Mouse (Mus musculus) neural tube, embryonic 14.5 days (tissue): ENCODE results near the gene Myo5c. TPM values are rescaled to one million over a fixed set of nuclear protein-coding genes. Genes with fewer than 3 reads are reported as not detected.

Experiments
- ATAC-seq: fragments of 200-750 bp; cut with Nextera tagmentation; 2 replicates; pipeline ENCODE4 v1.8.0; 2017; ENCODE audit warnings: low read depth, mild to moderate bottlenecking, moderate TSS enrichment, moderate library complexity
- H3K27ac ChIP-seq: fragments of 300-500 bp; sonication (generic); 2 replicates; pipeline ENCODE4 v1.5.1; 2014; ENCODE audit warnings: low read depth, mild to moderate bottlenecking, control low read depth, low read length, moderate library complexity, mixed read lengths
- H3K27me3 ChIP-seq: fragments of 300-500 bp; sonication (generic); 2 replicates; pipeline ENCODE4 v1.6.1; 2014; ENCODE audit warnings: low read length; ENCODE audit not compliant: control insufficient read depth, insufficient read depth
- H3K36me3 ChIP-seq: fragments of 300-500 bp; sonication (generic); 2 replicates; pipeline ENCODE4 v1.6.1; 2014; ENCODE audit warnings: low read length, mixed read lengths; ENCODE audit not compliant: control insufficient read depth, insufficient read depth
- H3K4me1 ChIP-seq: fragments of 300-500 bp; sonication (generic); 2 replicates; pipeline ENCODE4 v1.6.1; 2014; ENCODE audit warnings: low read length; ENCODE audit not compliant: control insufficient read depth, insufficient read depth
- H3K4me2 ChIP-seq: fragments of 300-500 bp; sonication (generic); 2 replicates; pipeline ENCODE4 v1.6.1; 2014; ENCODE audit warnings: mild to moderate bottlenecking, low read depth, low read length, control low read depth
- H3K4me3 ChIP-seq: fragments of 300-500 bp; sonication (generic); 2 replicates; pipeline ENCODE4 v1.5.1; 2014; ENCODE audit warnings: low read depth, low read length, control low read depth, mixed read lengths
- H3K9ac ChIP-seq: fragments of 300-500 bp; sonication (generic); replicated peaks from 2 replicates; pipeline ENCODE4 v1.6.1; 2014; ENCODE audit warnings: low read depth, mild to moderate bottlenecking, control low read depth, low read length, mixed read lengths
- H3K9me3 ChIP-seq: fragments of 300-500 bp; sonication (generic); 2 replicates; pipeline ENCODE4 v1.6.1; 2016; ENCODE audit warnings: low read length; ENCODE audit not compliant: control insufficient read depth
- WGBS: fragments of 180-500 bp; shearing (Covaris S2); extraction: QIAGEN DNeasy Blood & Tissue Kit; methylation state at CpG from one replicate; pipeline ENCODE4 v1.1.7; 2014; 5-methylcytosine and 5-hydroxymethylcytosine counted together
- polyA plus RNA-seq: library from polyadenylated mRNA; unstranded; fragments of >200 nt; fragmentation: Nextera tagmentation; extraction: Ambion mirVana; gene quantifications from 2 replicates; pipeline ENCODE4 v1.2.1, GENCODE M21; 2014

Myo5c gene
- 0.40 and 0.84 TPM in 2 replicates for polyA plus RNA-seq

GRCm38 (mm10) chr9:75231841-75232746 lies at the start of gene Myo5c:
Gene Myo5c (plus strand): TSS chr9:75232020.
- no peak within 1 kb of the TSS for H3K27ac ChIP-seq
- peaks cover 6% of the 10 kb centered on the region for H3K4me1 ChIP-seq
- peak within 1 kb of the TSS; percentile 22 for H3K4me3 ChIP-seq
- peak; percentile 41; the same call in 1 of the 2 replicates for ATAC-seq
- 0 out of 2 replicates have a peak, but pooled peaks cover 8% of the 10 kb centered on the region for H3K27me3 ChIP-seq
- no peaks in the 10 kb centered on the region for H3K9me3 ChIP-seq
- no peaks in the 10 kb centered on the region for H3K36me3 ChIP-seq
- H3K4me2 ChIP-seq: peak within 1 kb of the TSS; percentile 52
- 0 out of 2 replicates have a peak within 1 kb of the TSS, but pooled peaks have one; percentile 28 for H3K9ac ChIP-seq
- WGBS: 3% methylated on average over 48 of the region's 48 CpGs

- WGBS: 83% methylated on average over 3 of the region's 3 CpGs
- Histone ChIP-seq H3K4me2 (no peak overlapping the region), H3K4me1 (no peaks in the 10 kb centered on the region), H3K4me3 (no peak overlapping the region), H3K27ac (no peak overlapping the region), H3K9ac (no peak overlapping the region), H3K36me3 (peaks cover 50% of the 10 kb centered on the region), H3K27me3 (no peaks in the 10 kb centered on the region), H3K9me3 (no peaks in the 10 kb centered on the region)
- ATAC-seq: no peak
These were observed 44.1 kb upstream of the Myo5c start for GRCm38 (mm10) chr9:75187646-75188260.

GRCm38 (mm10) chr9:75193858-75194257 lies 38.0 kb upstream of the Myo5c start:
- H3K9me3 ChIP-seq: no peaks in the 10 kb centered on the region
- WGBS: 51% methylated on average over 4 of the region's 4 CpGs
- no peak overlapping the region for H3K4me3 ChIP-seq
- H3K4me1 ChIP-seq: no peaks in the 10 kb centered on the region
- no peak overlapping the region for H3K9ac ChIP-seq
- H3K36me3 ChIP-seq: peaks cover 26% of the 10 kb centered on the region
- no peak overlapping the region for H3K4me2 ChIP-seq
- no peak overlapping the region for H3K27ac ChIP-seq
- no peak for ATAC-seq
- H3K27me3 ChIP-seq: no peaks in the 10 kb centered on the region

GRCm38 (mm10) chr9:75196335-75196734 lies 35.5 kb upstream of the Myo5c start:
- no peak overlapping the region for H3K4me3 ChIP-seq
- peaks cover 32% of the 10 kb centered on the region for H3K36me3 ChIP-seq
- no peaks in the 10 kb centered on the region for H3K27me3 ChIP-seq
- no peak overlapping the region for H3K27ac ChIP-seq
- no peak overlapping the region for H3K4me2 ChIP-seq
- H3K9ac ChIP-seq: no peak overlapping the region
- no peaks in the 10 kb centered on the region for H3K4me1 ChIP-seq
- WGBS: 78% methylated on average over 2 of the region's 2 CpGs
- ATAC-seq: no peak
- no peaks in the 10 kb centered on the region for H3K9me3 ChIP-seq

GRCm38 (mm10) chr9:75197297-75197696 lies 34.5 kb upstream of the Myo5c start:
- Histone ChIP-seq H3K36me3 (peaks cover 32% of the 10 kb centered on the region), H3K27me3 (no peaks in the 10 kb centered on the region), H3K4me3 (no peak overlapping the region), H3K4me1 (no peaks in the 10 kb centered on the region), H3K27ac (no peak overlapping the region), H3K9ac (no peak overlapping the region), H3K4me2 (no peak overlapping the region), H3K9me3 (no peaks in the 10 kb centered on the region)
- peak; percentile 41; the same call in 1 of the 2 replicates for ATAC-seq
- 48% methylated on average over 6 of the region's 6 CpGs for WGBS

GRCm38 (mm10) chr9:75201506-75201905 lies 30.3 kb upstream of the Myo5c start:
- WGBS: 100% methylated on average over 1 of the region's 1 CpGs
- ATAC-seq: no peak

GRCm38 (mm10) chr9:75202036-75202435 lies 29.8 kb upstream of the Myo5c start:
- no peaks in the 10 kb centered on the region for H3K4me1 ChIP-seq
- no peak for ATAC-seq
- peaks cover 38% of the 10 kb centered on the region for H3K36me3 ChIP-seq
- H3K4me2 ChIP-seq: no peak overlapping the region
- no peak overlapping the region for H3K27ac ChIP-seq
- no peaks in the 10 kb centered on the region for H3K27me3 ChIP-seq
- no peaks in the 10 kb centered on the region for H3K9me3 ChIP-seq
- WGBS: 93% methylated on average over 2 of the region's 2 CpGs
- no peak overlapping the region for H3K4me3 ChIP-seq
- H3K9ac ChIP-seq: no peak overlapping the region

More at GRCm38 (mm10) chr9:75201506-75201905, 30.3 kb upstream of the Myo5c start:
- no peak overlapping the region for H3K4me2 ChIP-seq
- H3K9me3 ChIP-seq: no peaks in the 10 kb centered on the region
- no peaks in the 10 kb centered on the region for H3K27me3 ChIP-seq
- no peak overlapping the region for H3K9ac ChIP-seq
- H3K27ac ChIP-seq: no peak overlapping the region
- H3K36me3 ChIP-seq: peaks cover 38% of the 10 kb centered on the region
- H3K4me3 ChIP-seq: no peak overlapping the region
- no peaks in the 10 kb centered on the region for H3K4me1 ChIP-seq

- no peak for ATAC-seq
- 95% methylated on average over 1 of the region's 1 CpGs for WGBS
- H3K4me2 ChIP-seq: no peak overlapping the region
- H3K27me3 ChIP-seq: no peaks in the 10 kb centered on the region
- H3K4me1 ChIP-seq: no peaks in the 10 kb centered on the region
- H3K9ac ChIP-seq: no peak overlapping the region
- no peaks in the 10 kb centered on the region for H3K9me3 ChIP-seq
- no peak overlapping the region for H3K27ac ChIP-seq
- H3K4me3 ChIP-seq: no peak overlapping the region
- peaks cover 16% of the 10 kb centered on the region; the same call in 1 of the 2 replicates for H3K36me3 ChIP-seq
These were observed 22.6 kb upstream of the Myo5c start for GRCm38 (mm10) chr9:75209246-75209645.

GRCm38 (mm10) chr9:75210269-75210668 lies 21.6 kb upstream of the Myo5c start:
- no peak overlapping the region for H3K9ac ChIP-seq
- no peak for ATAC-seq
- 78% methylated on average over 2 of the region's 2 CpGs for WGBS
- H3K4me3 ChIP-seq: no peak overlapping the region
- H3K4me1 ChIP-seq: no peaks in the 10 kb centered on the region
- no peak overlapping the region for H3K4me2 ChIP-seq
- H3K9me3 ChIP-seq: no peaks in the 10 kb centered on the region
- H3K27ac ChIP-seq: no peak overlapping the region
- H3K36me3 ChIP-seq: peaks cover 20% of the 10 kb centered on the region; the same call in 1 of the 2 replicates
- H3K27me3 ChIP-seq: no peaks in the 10 kb centered on the region
